Comparison of ENCODE assay signal across 13 mouse cellular contexts in genomic region chrX:103366201-103366600, GRCm38 (mm10). TPM values are rescaled to one million over a fixed set of nuclear protein-coding genes. Genes with fewer than 3 reads are reported as not detected.
DNase-seq lines count a peak whose midpoint lies in the region; ATAC-seq and TF ChIP-seq lines count a peak whose summit lies in the region.
"Had no signal": no experiment of that assay in that cellular context is flagged by ENCODE, and none has a peak within 500 bp of the region (broad histone marks: within the 10 kb centered on the region; RNA-seq: fewer than 3 reads in every experiment).

No protein-coding gene starts in this region.

- H3K79me2 ChIP-seq in C2C12 (ENCODE audit: control insufficient read depth, insufficient read depth), result no peaks in the 10 kb centered on the region

- H3K4me3 ChIP-seq in forebrain, embryonic 13.5 days, result no peak overlapping the region
- H3K4me3 ChIP-seq in forebrain, embryonic 11.5 days (ENCODE audit: low read depth, low read length), result no peak overlapping the region
- no peak overlapping the region for H3K4me3 ChIP-seq in left cerebral cortex, adult 2 months
- H3K4me3 ChIP-seq in C2C12 (ENCODE audit: insufficient read depth, poor library complexity, severe bottlenecking), result no peak overlapping the region
- H3K4me3 ChIP-seq in kidney, adult 2 months (ENCODE audit: insufficient read depth, low read depth, low read length), result no peak overlapping the region
- H3K4me3 ChIP-seq: embryonic facial prominence, embryonic 12.5 days; heart, embryonic 15.5 days; midbrain, embryonic 12.5 days had no signal

- peaks cover 1% of the 10 kb centered on the region for H3K79me3 ChIP-seq in C2C12 (ENCODE audit: low read depth)

- H3K36me3 ChIP-seq in forebrain, embryonic 13.5 days (ENCODE audit: poor library complexity, severe bottlenecking), result no peaks in the 10 kb centered on the region
- no peaks in the 10 kb centered on the region for H3K36me3 ChIP-seq in forebrain, embryonic 11.5 days (ENCODE audit: control insufficient read depth, insufficient read depth, low read length)
- no peaks in the 10 kb centered on the region for H3K36me3 ChIP-seq in C2C12 (ENCODE audit: control insufficient read depth, insufficient read depth)
- H3K36me3 ChIP-seq in kidney, adult 2 months (ENCODE audit: control insufficient read depth, insufficient read depth, low read length), result no peaks in the 10 kb centered on the region
- H3K36me3 ChIP-seq: embryonic facial prominence, embryonic 12.5 days; heart, embryonic 15.5 days; midbrain, embryonic 12.5 days had no signal

- no peak overlapping the region for H3K9ac ChIP-seq in forebrain, embryonic 13.5 days
- no peak overlapping the region for H3K9ac ChIP-seq in forebrain, embryonic 11.5 days (ENCODE audit: low read length)
- H3K9ac ChIP-seq: embryonic facial prominence, embryonic 12.5 days; heart, embryonic 15.5 days; midbrain, embryonic 12.5 days had no signal

- H3K4me2 ChIP-seq in forebrain, embryonic 13.5 days, result no peak overlapping the region
- H3K4me2 ChIP-seq in forebrain, embryonic 11.5 days (ENCODE audit: low read depth, low read length, severe bottlenecking), result no peak overlapping the region
- H3K4me2 ChIP-seq: embryonic facial prominence, embryonic 12.5 days; heart, embryonic 15.5 days; midbrain, embryonic 12.5 days had no signal

- no peak for TF ChIP-seq POLR2A in kidney, adult 2 months (IDR thresholded peaks at IDR 0.05; ENCODE audit: low read depth, low read length)

- 45% methylated on average over 5 of the region's 5 CpGs for WGBS in forebrain, embryonic 13.5 days
- 56% methylated on average over 5 of the region's 5 CpGs for WGBS in forebrain, embryonic 11.5 days
- 58% methylated on average over 5 of the region's 5 CpGs for WGBS in kidney, adult 2 months

- 0 out of 2 replicates have a peak, but pooled peaks have one; percentile 51 for ATAC-seq in forebrain, embryonic 13.5 days
- ATAC-seq in forebrain, embryonic 11.5 days (replicated peaks; ENCODE audit: low FRiP score), result no peak
- ATAC-seq: intestine, postnatal 0 days had no signal

- peaks cover 16% of the 10 kb centered on the region; the same call in 1 of the 2 replicates for H3K27me3 ChIP-seq in forebrain, embryonic 13.5 days
- peaks cover 3% of the 10 kb centered on the region; the same call in 1 of the 2 replicates for H3K27me3 ChIP-seq in forebrain, embryonic 11.5 days (ENCODE audit: control insufficient read depth, insufficient read depth, low read length)
- H3K27me3 ChIP-seq in C2C12 (ENCODE audit: control insufficient read depth, insufficient read depth, insufficient read length), result no peaks in the 10 kb centered on the region
- no peaks in the 10 kb centered on the region for H3K27me3 ChIP-seq in kidney, adult 2 months (replicated peaks; ENCODE audit: control insufficient read depth, insufficient read depth, low read length)

- no peak for DNase-seq in forebrain, embryonic 11.5 days (ENCODE audit: low spot score)
- DNase-seq in left cerebral cortex, postnatal 4 days, result peak; percentile 1
- no peak for DNase-seq in left cerebral cortex, adult 2 months (ENCODE audit: extremely low spot score in 1 of 2, low spot score in 2 of 2)
- peak; percentile 68 for DNase-seq in brain, adult 2 months (ENCODE audit: low read depth, low spot score)
- no peak for DNase-seq in thymus, postnatal 10 days (ENCODE audit: low spot score in 2 of 2)
- no peak for DNase-seq in kidney, adult 2 months

- H3K27ac ChIP-seq in forebrain, embryonic 13.5 days, result no peak overlapping the region
- H3K27ac ChIP-seq in forebrain, embryonic 11.5 days (ENCODE audit: low read depth, low read length), result no peak overlapping the region
- no peak overlapping the region for H3K27ac ChIP-seq in left cerebral cortex, adult 2 months
- no peak overlapping the region for H3K27ac ChIP-seq in kidney, adult 2 months (ENCODE audit: insufficient read depth, low read depth, low read length)
- H3K27ac ChIP-seq: embryonic facial prominence, embryonic 12.5 days; heart, embryonic 15.5 days; midbrain, embryonic 12.5 days had no signal

- no peak overlapping the region for H3ac ChIP-seq in C2C12 (ENCODE audit: control insufficient read depth, insufficient read length, low read depth)

- intact Hi-C loops in left cerebral cortex, postnatal 4 days (cut with DNase I), result no loop called here
- intact Hi-C loops in left cerebral cortex, adult 2 months (cut with DNase I), result no loop called here

- no peaks in the 10 kb centered on the region for H3K9me3 ChIP-seq in forebrain, embryonic 13.5 days (replicated peaks)
- no peaks in the 10 kb centered on the region for H3K9me3 ChIP-seq in forebrain, embryonic 11.5 days (ENCODE audit: control insufficient read depth, low read length)
- H3K9me3 ChIP-seq: embryonic facial prominence, embryonic 12.5 days; heart, embryonic 15.5 days; midbrain, embryonic 12.5 days had no signal

- H3K4me1 ChIP-seq in forebrain, embryonic 13.5 days, result no peaks in the 10 kb centered on the region
- H3K4me1 ChIP-seq in forebrain, embryonic 11.5 days (replicated peaks; ENCODE audit: control insufficient read depth, insufficient read depth, low read length), result no peaks in the 10 kb centered on the region
- no peaks in the 10 kb centered on the region for H3K4me1 ChIP-seq in kidney, adult 2 months (ENCODE audit: control insufficient read depth, insufficient read depth, low read length)
- H3K4me1 ChIP-seq: embryonic facial prominence, embryonic 12.5 days; heart, embryonic 15.5 days; midbrain, embryonic 12.5 days had no signal

- no peak for TF ChIP-seq CTCF in left cerebral cortex, adult 2 months (IDR thresholded peaks at IDR 0.05)
- TF ChIP-seq CTCF in C2C12 (IDR thresholded peaks at IDR 0.05; ENCODE audit: control insufficient read depth, insufficient read depth, insufficient read length), result no peak
- TF ChIP-seq CTCF in kidney, adult 2 months (conservative IDR thresholded peaks at IDR 0.05; ENCODE audit: insufficient read depth, insufficient read length, low read depth, low read length), result no peak

TF ChIP-seq in C2C12, 6 proteins besides CTCF, POLR2A, EP300 and RAD21:
- TF ChIP-seq CEBPB (IDR thresholded peaks at IDR 0.05; ENCODE audit: low read depth) (peak; percentile 8), MAX (IDR thresholded peaks at IDR 0.05) (no peak), USF1 (IDR thresholded peaks at IDR 0.05; ENCODE audit: low read depth) (no peak), FOSL1 (IDR thresholded peaks at IDR 0.05; ENCODE audit: insufficient read depth, low read length, poor library complexity, severe bottlenecking) (no peak), MYOG (IDR thresholded peaks at IDR 0.05; ENCODE audit: control insufficient read depth, extremely low read depth, insufficient read length) (no peak)

RNA-seq across cellular contexts. Expression of gene Chic1, which starts 9.9 kb away (rescaled TPM):
- 6.7 and 6.9 TPM in 2 replicates for polyA plus RNA-seq in forebrain, embryonic 13.5 days (2015; fragmentation: Nextera tagmentation; extraction: Ambion mirVana)
- 6.1 and 7.4 TPM in 2 replicates for polyA plus RNA-seq in forebrain, embryonic 11.5 days (2014; fragmentation: Nextera tagmentation; extraction: Ambion mirVana)
- total RNA-seq in left cerebral cortex, postnatal 4 days (2021), result 1 to 10 TPM; 7.5 to 9.2 TPM
- 10 to 100 TPM; 22.3 to 22.7 TPM for total RNA-seq in left cerebral cortex, adult 2 months (2021)
- 0.40 TPM for polyA plus RNA-seq in C2C12 (2012; fragmentation: generic; extraction: Trizol)
- 0.91 and 1.5 TPM in 2 replicates for polyA plus RNA-seq in kidney, adult 2 months (2012; rRNA removed)

RNA-seq across cellular contexts. Expression of gene Cdx4, which starts 45.0 kb away (rescaled TPM):
- polyA plus RNA-seq in forebrain, embryonic 13.5 days (2015; fragmentation: Nextera tagmentation; extraction: Ambion mirVana), result not detected in 2 replicates
- not detected in 2 replicates for polyA plus RNA-seq in forebrain, embryonic 11.5 days (2014; fragmentation: Nextera tagmentation; extraction: Ambion mirVana)
- total RNA-seq in left cerebral cortex, postnatal 4 days (2021), result not detected
- total RNA-seq in left cerebral cortex, adult 2 months (2021), result not detected
- polyA plus RNA-seq in C2C12 (2012; fragmentation: generic; extraction: Trizol), result not detected
- 0.09 and 0.10 TPM in 2 replicates for polyA plus RNA-seq in kidney, adult 2 months (2012; rRNA removed)
- polyA plus RNA-seq: embryonic facial prominence, embryonic 12.5 days; heart, embryonic 15.5 days; intestine, postnatal 0 days; liver, embryonic 16.5 days; midbrain, embryonic 12.5 days had no signal

RNA-seq across cellular contexts. Expression of gene Tsx, which starts 48.1 kb away (rescaled TPM):
- polyA plus RNA-seq in forebrain, embryonic 13.5 days (2015; fragmentation: Nextera tagmentation; extraction: Ambion mirVana), result 0.38 and 0.77 TPM in 2 replicates
- 0.35 and 0.40 TPM in 2 replicates for polyA plus RNA-seq in forebrain, embryonic 11.5 days (2014; fragmentation: Nextera tagmentation; extraction: Ambion mirVana)
- total RNA-seq in left cerebral cortex, postnatal 4 days (2021), result under 1 TPM in 1 of 2 experiments, not detected in 1; 0.60 TPM
- total RNA-seq in left cerebral cortex, adult 2 months (2021), result not detected
- polyA plus RNA-seq in C2C12 (2012; fragmentation: generic; extraction: Trizol), result not detected
- 0.13 and 0.16 TPM in 2 replicates for polyA plus RNA-seq in kidney, adult 2 months (2012; rRNA removed)
- polyA plus RNA-seq: embryonic facial prominence, embryonic 12.5 days; liver, embryonic 16.5 days had no signal

RNA-seq across cellular contexts. Expression of gene Gm26992, which starts 55.6 kb away (rescaled TPM):
- polyA plus RNA-seq in forebrain, embryonic 13.5 days (2015; fragmentation: Nextera tagmentation; extraction: Ambion mirVana), result not detected in 2 replicates
- not detected in 2 replicates for polyA plus RNA-seq in forebrain, embryonic 11.5 days (2014; fragmentation: Nextera tagmentation; extraction: Ambion mirVana)
- not detected for total RNA-seq in left cerebral cortex, postnatal 4 days (2021)
- total RNA-seq in left cerebral cortex, adult 2 months (2021), result not detected
- not detected for polyA plus RNA-seq in C2C12 (2012; fragmentation: generic; extraction: Trizol)
- not detected in 2 replicates for polyA plus RNA-seq in kidney, adult 2 months (2012; rRNA removed)
- polyA plus RNA-seq: embryonic facial prominence, embryonic 12.5 days; heart, embryonic 15.5 days; intestine, postnatal 0 days; liver, embryonic 16.5 days; midbrain, embryonic 12.5 days had no signal

Comparison
In these comparisons a context has a peak if more than half of its experiments do, and no peak if none do; other contexts are left out.
1. DNase-seq: peak in left cerebral cortex, postnatal 4 days (single experiment) and brain, adult 2 months (single experiment); none in forebrain, embryonic 11.5 days (single experiment), left cerebral cortex, adult 2 months (0 of 2), thymus, postnatal 10 days (0 of 2) and kidney, adult 2 months (single experiment).